Mouse (Mus musculus) neural tube, embryonic 13.5 days (tissue): Measurements from ENCODE around the gene Ddx39. TPM values are rescaled to one million over a fixed set of nuclear protein-coding genes. Genes with fewer than 3 reads are reported as not detected.

ENCODE experiments used
- microRNA-seq: library from miRNA; unstranded; fragments of <30 nt; microRNA quantifications from one replicate; pipeline ENCODE4, GENCODE M21; 2016
- polyA plus RNA-seq: library from polyadenylated mRNA; unstranded; fragments of >200 nt; fragmentation: Nextera tagmentation; extraction: Ambion mirVana; gene quantifications from 2 replicates; pipeline ENCODE4 v1.2.1, GENCODE M21; 2015

Gene Ddx39
- polyA plus RNA-seq, 1 experiment from 2014 or later = 105 TPM

Small RNA genes lying within 50 kb of the gene (microRNA-seq; reads per million reads assigned to microRNA genes)
- not detected for gene Mir1668

Other genes with a start within 250 kb of the Ddx39 start
- 0.04 TPM in 1 of 2 replicates, not detected in the other for gene Olfr370, start 179.4 kb upstream of the Ddx39 start, polyA plus RNA-seq
- gene Ndufb7, start 148.5 kb upstream of the Ddx39 start, polyA plus RNA-seq = 354 and 397 TPM in 2 replicates
- 1,063 and 1,130 TPM in 2 replicates for gene Tecr, start 107.2 kb upstream of the Ddx39 start, polyA plus RNA-seq
- gene Dnajb1, start 107.0 kb upstream of the Ddx39 start, polyA plus RNA-seq = 54.3 and 54.4 TPM in 2 replicates
- gene Gipc1, start 62.5 kb upstream of the Ddx39 start, polyA plus RNA-seq = 149 and 151 TPM in 2 replicates
- gene Ptger1, start 48.5 kb upstream of the Ddx39 start, polyA plus RNA-seq = 0.46 and 0.50 TPM in 2 replicates
- gene Pkn1, start 16.0 kb upstream of the Ddx39 start, polyA plus RNA-seq = 21.3 and 25.5 TPM in 2 replicates
- gene Adgre5, start 26.1 kb downstream of the Ddx39 start, polyA plus RNA-seq = 12.7 and 14.7 TPM in 2 replicates
- 40.0 and 40.1 TPM in 2 replicates for gene Adgrl1, start 184.9 kb downstream of the Ddx39 start, polyA plus RNA-seq
- 0.62 and 0.77 TPM in 2 replicates for gene Gm10644, start 240.0 kb downstream of the Ddx39 start, polyA plus RNA-seq
- 12.7 and 14.6 TPM in 2 replicates for gene Asf1b, start 240.3 kb downstream of the Ddx39 start, polyA plus RNA-seq